Mouse (Mus musculus) liver, postnatal 0 days (tissue): ENCODE measurements at regions not wholly inside any gene's neighbourhood (a gene's known extent, or its start where the extent isn't known, plus 50 kb on each side); places are given as distances from the start of the nearest gene placed in this dataset.

Source experiments
- ATAC-seq: fragments of 200-750 bp; cut with Nextera tagmentation; 2 replicates; pipeline ENCODE4 v1.8.0; 2017; ENCODE audit warnings: mild to moderate bottlenecking, moderate library complexity
- DNase-seq: peaks from one replicate; pipeline ENCODE4 v3.0.0-alpha.2; 2016
- H3K27ac ChIP-seq: fragments of 300-500 bp; sonication (generic); 2 replicates; pipeline ENCODE4 v1.5.1; 2014; ENCODE audit warnings: antibody characterized with exemption, moderate library complexity, mild to moderate bottlenecking, low read depth
- H3K27me3 ChIP-seq: fragments of 300-500 bp; sonication (generic); 2 replicates; pipeline ENCODE4 v1.6.1; 2014; ENCODE audit warnings: low read length, control low read depth, mixed read lengths; ENCODE audit not compliant: insufficient read depth
- H3K36me3 ChIP-seq: fragments of 300-500 bp; sonication (generic); replicated peaks from 2 replicates; pipeline ENCODE4 v1.6.1; 2014; ENCODE audit warnings: mild to moderate bottlenecking, control low read depth, low read length, moderate library complexity, mixed read lengths; ENCODE audit not compliant: insufficient read depth
- H3K4me1 ChIP-seq: fragments of 300-500 bp; sonication (generic); 2 replicates; pipeline ENCODE4 v1.6.1; 2014; ENCODE audit warnings: antibody characterized with exemption, mild to moderate bottlenecking, control low read depth; ENCODE audit not compliant: insufficient read depth
- H3K4me2 ChIP-seq: fragments of 300-500 bp; sonication (generic); 2 replicates; pipeline ENCODE4 v1.6.1; 2014; ENCODE audit warnings: low read depth, mild to moderate bottlenecking, low read length, moderate library complexity, mixed read lengths
- H3K4me3 ChIP-seq: fragments of 300-500 bp; sonication (generic); 2 replicates; pipeline ENCODE4 v1.5.1; 2014; ENCODE audit warnings: low read depth, low read length
- H3K9ac ChIP-seq: fragments of 300-500 bp; sonication (generic); replicated peaks from 2 replicates; pipeline ENCODE4 v1.6.1; 2014; ENCODE audit warnings: mild to moderate bottlenecking, moderate library complexity
- H3K9me3 ChIP-seq: fragments of 300-500 bp; sonication (generic); 2 replicates; pipeline ENCODE4 v1.6.1; 2016; ENCODE audit warnings: mild to moderate bottlenecking, control low read depth, low read length, mixed read lengths
- CTCF ChIP-seq: sonication (generic); IDR thresholded peaks from 2 replicates; pipeline ENCODE4 v1.5.1; 2016; ENCODE audit warnings: antibody characterized with exemption, low read depth
- EP300 ChIP-seq: IDR thresholded peaks from 2 replicates; pipeline ENCODE4 v1.6.1; 2016; ENCODE audit warnings: antibody characterized with exemption, low read depth, mild to moderate bottlenecking
- WGBS: fragments of 180-500 bp; shearing (Covaris S2); extraction: QIAGEN DNeasy Blood & Tissue Kit; methylation state at CpG from one replicate; pipeline ENCODE4 v1.1.7; 2014; ENCODE audit not compliant: insufficient replicate concordance; 5-methylcytosine and 5-hydroxymethylcytosine counted together

- Histone ChIP-seq H3K4me3 (no peak overlapping the region), H3K27ac (no peak overlapping the region), H3K4me2 (no peak overlapping the region), H3K4me1 (no peaks in the 10 kb centered on the region), H3K27me3 (no peaks in the 10 kb centered on the region), H3K36me3 (no peaks in the 10 kb centered on the region), H3K9ac (no peak overlapping the region), H3K9me3 (no peaks in the 10 kb centered on the region)
- DNase-seq (no peak), ATAC-seq (no peak)
- TF ChIP-seq EP300 (no peak), CTCF (no peak)
- 64% methylated on average over 8 of the region's 8 CpGs for WGBS
These were observed 104.5 kb upstream of the Tbx20 start for GRCm38 (mm10) chr9:24878384-24879174.

DNA sequence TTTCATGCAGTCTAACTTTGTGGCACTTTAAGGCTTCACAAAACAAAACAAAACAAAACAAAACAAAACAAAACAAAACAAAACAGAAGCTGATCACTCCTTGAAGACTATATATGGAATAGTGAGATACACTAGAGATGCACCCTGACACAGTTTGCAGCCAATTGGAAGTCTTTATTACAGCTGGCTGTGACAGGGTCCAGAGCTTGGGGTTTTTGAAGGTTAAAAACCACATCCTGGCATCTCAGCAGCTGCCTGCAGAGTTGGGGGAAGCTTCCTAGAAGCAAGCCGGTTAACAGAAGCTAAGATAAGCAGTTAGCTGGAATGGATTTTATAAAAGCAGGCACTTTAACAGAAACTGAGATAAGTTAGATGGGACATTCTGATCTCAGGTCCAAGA lies 105.6 kb upstream of the Tbx20 start:
- no peak overlapping the region for H3K4me3 ChIP-seq
- WGBS = 27% methylated on average over 1 of the region's 1 CpGs
- ATAC-seq (no peak), DNase-seq (no peak)
- TF ChIP-seq EP300 (no peak), CTCF (no peak)
- H3K36me3 ChIP-seq = no peaks in the 10 kb centered on the region
- no peak overlapping the region for H3K27ac ChIP-seq
- no peak overlapping the region for H3K4me2 ChIP-seq
- H3K27me3 ChIP-seq = no peaks in the 10 kb centered on the region
- H3K9ac ChIP-seq = no peak overlapping the region
- no peaks in the 10 kb centered on the region for H3K4me1 ChIP-seq
- no peaks in the 10 kb centered on the region for H3K9me3 ChIP-seq

DNA sequence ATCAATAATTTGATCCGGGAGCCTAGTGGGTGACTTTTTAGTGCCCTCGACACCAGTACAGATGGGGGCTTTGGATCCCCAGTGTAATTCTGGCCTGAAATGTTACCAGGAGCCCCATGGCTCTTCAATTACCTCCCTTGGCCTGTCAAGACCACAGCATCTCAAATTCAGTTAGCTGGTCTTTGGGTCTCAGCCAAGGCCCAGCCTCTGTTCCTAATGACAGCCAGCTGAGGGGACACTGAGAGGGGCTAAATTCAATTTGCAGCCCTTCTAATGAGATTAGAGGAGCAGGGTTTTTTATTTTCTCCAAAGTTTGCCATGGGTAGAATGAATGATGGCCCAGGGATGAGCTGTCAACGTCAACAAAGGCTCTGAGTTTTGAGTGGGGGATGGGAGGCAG lies 109.9 kb upstream of the Tbx20 start:
- TF ChIP-seq EP300 (no peak), CTCF (no peak)
- H3K4me2 ChIP-seq = no peak overlapping the region
- no peaks in the 10 kb centered on the region for H3K36me3 ChIP-seq
- no peak overlapping the region for H3K4me3 ChIP-seq
- no peaks in the 10 kb centered on the region for H3K4me1 ChIP-seq
- no peak for ATAC-seq
- H3K27ac ChIP-seq = no peak overlapping the region
- H3K27me3 ChIP-seq = no peaks in the 10 kb centered on the region
- DNase-seq = no peak
- WGBS = 66% methylated on average over 3 of the region's 3 CpGs
- H3K9ac ChIP-seq = no peak overlapping the region
- H3K9me3 ChIP-seq = no peaks in the 10 kb centered on the region

- WGBS = 64% methylated on average over 9 of the region's 9 CpGs
These were observed 114.2 kb upstream of the Tbx20 start for GRCm38 (mm10) chr9:24888282-24888681.

GRCm38 (mm10) chr9:24896498-24897261 lies 122.6 kb upstream of the Tbx20 start:
- no peak overlapping the region for H3K27ac ChIP-seq
- DNase-seq (no peak), ATAC-seq (no peak)
- no peaks in the 10 kb centered on the region for H3K27me3 ChIP-seq
- H3K36me3 ChIP-seq = no peaks in the 10 kb centered on the region
- TF ChIP-seq EP300 (no peak), CTCF (no peak)
- H3K9me3 ChIP-seq = no peaks in the 10 kb centered on the region
- no peak overlapping the region for H3K9ac ChIP-seq
- no peak overlapping the region for H3K4me3 ChIP-seq
- no peaks in the 10 kb centered on the region for H3K4me1 ChIP-seq
- H3K4me2 ChIP-seq = no peak overlapping the region
- 59% methylated on average over 13 of the region's 13 CpGs for WGBS

More at GRCm38 (mm10) chr9:24888282-24888681, 114.2 kb upstream of the Tbx20 start:
- TF ChIP-seq CTCF (no peak), EP300 (no peak)
- H3K27me3 ChIP-seq = no peaks in the 10 kb centered on the region
- H3K4me3 ChIP-seq = no peak overlapping the region
- no peaks in the 10 kb centered on the region for H3K4me1 ChIP-seq
- no peak for ATAC-seq
- H3K4me2 ChIP-seq = no peak overlapping the region
- no peak overlapping the region for H3K27ac ChIP-seq
- no peaks in the 10 kb centered on the region for H3K36me3 ChIP-seq
- H3K9me3 ChIP-seq = no peaks in the 10 kb centered on the region
- no peak overlapping the region for H3K9ac ChIP-seq
- no peak for DNase-seq

GRCm38 (mm10) chr9:24899206-24899928 lies 125.3 kb upstream of the Tbx20 start:
- TF ChIP-seq EP300 (no peak), CTCF (no peak)

More at GRCm38 (mm10) chr9:24899206-24899928, 125.3 kb upstream of the Tbx20 start:
- H3K27ac ChIP-seq = no peak overlapping the region
- H3K4me1 ChIP-seq = no peaks in the 10 kb centered on the region
- 42% methylated on average over 7 of the region's 7 CpGs for WGBS
- H3K9ac ChIP-seq = no peak overlapping the region
- H3K27me3 ChIP-seq = no peaks in the 10 kb centered on the region
- no peak for DNase-seq
- no peak overlapping the region for H3K4me2 ChIP-seq
- H3K9me3 ChIP-seq = no peaks in the 10 kb centered on the region
- peak; percentile 38; the same call in 1 of the 2 replicates for ATAC-seq
- H3K36me3 ChIP-seq = no peaks in the 10 kb centered on the region
- H3K4me3 ChIP-seq = no peak overlapping the region
